ENCODE assay signal across 1 mouse cellular context in genomic region chr7:102440822-102441656, GRCm38 (mm10).
TF ChIP-seq lines count a peak whose summit lies in the region.

No protein-coding gene starts in this region.

TF ChIP-seq in MEL, 35 proteins besides CTCF, POLR2A, EP300 and RAD21 (continued from another document):
- TF ChIP-seq MAX (IDR thresholded peaks at IDR 0.05; ENCODE audit: low read length) = peak; percentile 26; the same call in 1 of the 2 replicates
- TF ChIP-seq MYB (IDR thresholded peaks at IDR 0.05; ENCODE audit: low read depth, low read length) = no peak
- TF ChIP-seq E2F4 (IDR thresholded peaks at IDR 0.05; ENCODE audit: borderline replicate concordance, low read depth, low read length) = no peak
- no peak for TF ChIP-seq USF1 (IDR thresholded peaks at IDR 0.05; ENCODE audit: low read depth, low read length)
- TF ChIP-seq SIN3A (IDR thresholded peaks at IDR 0.05; ENCODE audit: low read length) = no peak
- 0 out of 2 replicates have a peak, but pooled peaks have one; percentile 57 for TF ChIP-seq MAZ (IDR thresholded peaks at IDR 0.05; ENCODE audit: low read depth, low read length)
- TF ChIP-seq USF2 (IDR thresholded peaks at IDR 0.05; ENCODE audit: borderline replicate concordance in 1 of 2, insufficient read depth in 1 of 2, low read depth in 1 of 2, low read length in 2 of 2) = no peak
- no peak for TF ChIP-seq SMC3 (IDR thresholded peaks at IDR 0.05; ENCODE audit: low read depth, low read length)
- TF ChIP-seq ZNF384 (IDR thresholded peaks at IDR 0.05; ENCODE audit: low read depth, low read length) = peak; percentile 93
- no peak for TF ChIP-seq HCFC1 (IDR thresholded peaks at IDR 0.05; ENCODE audit: low read depth, low read length)
- TF ChIP-seq MYC (IDR thresholded peaks at IDR 0.05; ENCODE audit: low read depth, low read length) = no peak
- no peak for TF ChIP-seq BHLHE40 (IDR thresholded peaks at IDR 0.05; ENCODE audit: borderline replicate concordance, low read depth, low read length)
- TF ChIP-seq JUND (IDR thresholded peaks at IDR 0.05; ENCODE audit: low read depth, low read length) = no peak
- TF ChIP-seq GABPA (IDR thresholded peaks at IDR 0.05; ENCODE audit: low read depth, low read length) = no peak
- no peak; the same call in 1 of the 2 replicates for TF ChIP-seq MXI1 (IDR thresholded peaks at IDR 0.05; ENCODE audit: low read depth, low read length)
- no peak for TF ChIP-seq ZMIZ1 (IDR thresholded peaks at IDR 0.05; ENCODE audit: low read depth, low read length)
- TF ChIP-seq POLR2AphosphoS5 (IDR thresholded peaks at IDR 0.05; ENCODE audit: borderline replicate concordance, low read depth, low read length) = no peak
- peak; percentile 14; the same call in 1 of the 2 replicates for TF ChIP-seq NELFE (IDR thresholded peaks at IDR 0.05; ENCODE audit: low read depth, low read length)
- peak; percentile 47; the same call in 1 of the 2 replicates for TF ChIP-seq GATA1 (IDR thresholded peaks at IDR 0.05; ENCODE audit: low read depth, low read length)
- TF ChIP-seq POLR2AphosphoS2 (IDR thresholded peaks at IDR 0.05; ENCODE audit: low read length) = no peak; the same call in none of the 2 replicates
- TF ChIP-seq MEF2A (IDR thresholded peaks at IDR 0.05; ENCODE audit: extremely low read depth, insufficient replicate concordance, low read depth, low read length, poor library complexity, severe bottlenecking) = no peak
- TF ChIP-seq ZKSCAN1 (IDR thresholded peaks at IDR 0.05; ENCODE audit: low read depth, low read length) = no peak
- no peak; the same call in 1 of the 2 replicates for TF ChIP-seq TBP (IDR thresholded peaks at IDR 0.05; ENCODE audit: low read depth, low read length)
- 0 out of 2 replicates have a peak, but pooled peaks have one; percentile 56 for TF ChIP-seq UBTF (IDR thresholded peaks at IDR 0.05; ENCODE audit: borderline replicate concordance, insufficient read depth, low read depth, low read length)
- TF ChIP-seq TAL1 (IDR thresholded peaks at IDR 0.05; ENCODE audit: low read length) = no peak
- TF ChIP-seq KAT2A (conservative IDR thresholded peaks at IDR 0.05; ENCODE audit: low read depth, low read length) = no peak
- TF ChIP-seq RCOR1 (IDR thresholded peaks at IDR 0.05; ENCODE audit: low read depth, low read length) = peak; percentile 48; the same call in 1 of the 2 replicates
- TF ChIP-seq ZC3H11A (IDR thresholded peaks at IDR 0.05; ENCODE audit: low read depth, low read length) = no peak
